Mouse (Mus musculus): ENCODE data around the gene Gm33543. TPM values are rescaled to one million over a fixed set of nuclear protein-coding genes. Genes with fewer than 3 reads are reported as not detected.

The Gm33543 gene
- polyA plus RNA-seq, 1 experiment from 2014 or later: not detected

DNA sequence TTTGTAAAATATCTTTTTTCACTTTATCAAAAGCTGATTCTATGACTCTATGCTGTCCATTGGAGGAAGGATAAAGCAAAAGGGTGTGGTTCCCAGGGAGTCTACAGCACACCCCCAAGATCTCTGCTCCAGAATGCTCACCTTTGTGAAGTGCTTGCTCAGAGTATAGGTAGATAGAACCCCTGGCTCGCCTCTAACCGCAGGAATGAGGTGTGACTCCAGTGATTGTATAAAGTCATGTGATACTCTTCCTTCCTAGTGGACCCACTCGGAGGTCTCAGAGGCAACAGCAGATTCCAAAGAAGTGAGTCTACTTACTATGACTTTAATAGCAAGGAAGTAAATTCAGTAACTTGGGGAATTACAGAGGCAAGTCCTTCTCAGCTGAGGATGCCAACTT lies 19.9 kb upstream of the Gm33543 start:
- Histone ChIP-seq H3K4me3 (ENCODE audit: low read depth, low read length) (no peak overlapping the region), H3K4me1 (replicated peaks; ENCODE audit: control insufficient read depth, insufficient read depth) (0 out of 2 replicates have a peak, but pooled peaks cover 3% of the 10 kb centered on the region), H3K4me2 (replicated peaks; ENCODE audit: low read depth) (no peak overlapping the region), H3K27ac (replicated peaks) (no peak overlapping the region), H3K36me3 (ENCODE audit: control insufficient read depth, insufficient read depth, low read length) (no peaks in the 10 kb centered on the region), H3K9ac (ENCODE audit: low read length) (no peak overlapping the region), H3K27me3 (ENCODE audit: control insufficient read depth, insufficient read depth, low read length) (no peaks in the 10 kb centered on the region), H3K9me3 (ENCODE audit: control insufficient read depth, low read length) (no peaks in the 10 kb centered on the region)
- ATAC-seq (ENCODE audit: low FRiP score, low TSS enrichment): peak; percentile 93
- WGBS: 57% methylated on average over 3 of the region's 3 CpGs
- peak; percentile 67 for DNase-seq (ENCODE audit: low spot score)
- TF ChIP-seq CTCF (IDR thresholded peaks at IDR 0.05; ENCODE audit: low read depth) (no peak), EP300 (optimal IDR thresholded peaks at IDR 0.05) (no peak)

DNA sequence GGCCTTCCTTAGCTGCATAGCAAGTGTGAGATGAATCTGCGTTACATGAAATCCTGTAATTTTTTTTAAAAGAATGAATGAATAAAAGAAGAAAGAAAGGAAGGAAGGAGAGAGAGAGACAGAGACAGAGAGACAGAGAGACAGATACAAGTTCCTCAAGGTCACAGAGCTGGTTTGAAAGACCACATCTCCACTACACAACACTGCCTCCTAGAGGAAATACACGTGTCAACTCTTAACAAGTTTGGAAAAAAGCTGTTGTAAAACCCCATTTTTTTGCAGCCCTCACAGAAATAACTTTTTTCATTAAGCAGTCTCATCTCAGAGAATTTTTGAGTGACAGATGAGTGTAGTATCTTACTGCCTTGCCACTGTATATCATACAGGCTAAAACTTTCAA lies 15.4 kb upstream of the Gm33543 start:
- Histone ChIP-seq H3K9me3 (ENCODE audit: control insufficient read depth, low read length) (no peaks in the 10 kb centered on the region), H3K4me3 (ENCODE audit: low read depth, low read length) (no peak overlapping the region), H3K4me1 (replicated peaks; ENCODE audit: control insufficient read depth, insufficient read depth) (no peaks in the 10 kb centered on the region), H3K4me2 (replicated peaks; ENCODE audit: low read depth) (no peak overlapping the region), H3K36me3 (ENCODE audit: control insufficient read depth, insufficient read depth, low read length) (no peaks in the 10 kb centered on the region), H3K9ac (ENCODE audit: low read length) (no peak overlapping the region), H3K27me3 (ENCODE audit: control insufficient read depth, insufficient read depth, low read length) (no peaks in the 10 kb centered on the region), H3K27ac (replicated peaks) (no peak overlapping the region)
- TF ChIP-seq EP300 (optimal IDR thresholded peaks at IDR 0.05): no peak
- peak; percentile 85 for TF ChIP-seq CTCF (IDR thresholded peaks at IDR 0.05; ENCODE audit: low read depth)
- WGBS: 32% methylated on average over 2 of the region's 2 CpGs
- ATAC-seq (ENCODE audit: low FRiP score, low TSS enrichment) (no peak), DNase-seq (ENCODE audit: low spot score) (no peak)

GRCm38 (mm10) chr10:95855411-95855810 lies 12.7 kb upstream of the Gm33543 start:
- no peak for ATAC-seq (ENCODE audit: low FRiP score, low TSS enrichment)

DNA sequence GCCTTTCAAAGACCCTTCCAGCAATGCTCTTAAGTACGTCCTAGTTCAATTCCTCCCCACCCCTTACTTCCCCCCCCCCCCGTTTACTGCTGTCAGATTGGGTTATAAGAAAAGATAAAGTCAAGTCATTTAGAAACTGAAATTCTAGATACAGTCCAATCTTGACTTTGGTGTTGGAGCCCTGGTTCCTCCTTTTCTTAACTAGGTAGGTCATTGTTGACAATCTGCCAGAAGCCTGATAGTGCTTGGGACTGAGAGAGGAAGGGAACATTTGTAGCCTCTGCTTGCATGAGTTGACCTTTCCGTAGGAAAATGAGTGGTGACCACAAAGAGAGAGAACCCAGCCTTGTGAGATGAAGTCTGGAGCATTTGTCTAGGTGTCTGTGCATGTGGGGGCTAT lies 7.8 kb upstream of the Gm33543 start:
- no peaks in the 10 kb centered on the region for H3K9me3 ChIP-seq (ENCODE audit: control insufficient read depth, low read length)
- no peak overlapping the region for H3K4me3 ChIP-seq (ENCODE audit: low read depth, low read length)
- no peaks in the 10 kb centered on the region for H3K4me1 ChIP-seq (replicated peaks; ENCODE audit: control insufficient read depth, insufficient read depth)
- no peak overlapping the region for H3K9ac ChIP-seq (ENCODE audit: low read length)
- H3K27me3 ChIP-seq (ENCODE audit: control insufficient read depth, insufficient read depth, low read length): no peaks in the 10 kb centered on the region
- no peak for DNase-seq (ENCODE audit: low spot score)
- 51% methylated on average over 3 of the region's 3 CpGs for WGBS
- no peak overlapping the region for H3K4me2 ChIP-seq (replicated peaks; ENCODE audit: low read depth)
- H3K36me3 ChIP-seq (ENCODE audit: control insufficient read depth, insufficient read depth, low read length): no peaks in the 10 kb centered on the region
- ATAC-seq (ENCODE audit: low FRiP score, low TSS enrichment): no peak
- TF ChIP-seq EP300 (optimal IDR thresholded peaks at IDR 0.05): no peak
- no peak for TF ChIP-seq CTCF (IDR thresholded peaks at IDR 0.05; ENCODE audit: low read depth)
- H3K27ac ChIP-seq (replicated peaks): no peak overlapping the region

More at GRCm38 (mm10) chr10:95855411-95855810, 12.7 kb upstream of the Gm33543 start:
- Histone ChIP-seq H3K36me3 (ENCODE audit: control insufficient read depth, insufficient read depth, low read length) (no peaks in the 10 kb centered on the region), H3K4me3 (ENCODE audit: low read depth, low read length) (no peak overlapping the region), H3K9ac (ENCODE audit: low read length) (no peak overlapping the region), H3K27me3 (ENCODE audit: control insufficient read depth, insufficient read depth, low read length) (no peaks in the 10 kb centered on the region), H3K9me3 (ENCODE audit: control insufficient read depth, low read length) (no peaks in the 10 kb centered on the region), H3K4me1 (replicated peaks; ENCODE audit: control insufficient read depth, insufficient read depth) (no peaks in the 10 kb centered on the region), H3K27ac (replicated peaks) (no peak overlapping the region), H3K4me2 (replicated peaks; ENCODE audit: low read depth) (no peak overlapping the region)
- DNase-seq (ENCODE audit: low spot score): no peak
- TF ChIP-seq CTCF (IDR thresholded peaks at IDR 0.05; ENCODE audit: low read depth): no peak
- TF ChIP-seq EP300 (optimal IDR thresholded peaks at IDR 0.05): no peak
- WGBS: 93% methylated on average over 6 of the region's 6 CpGs

DNA sequence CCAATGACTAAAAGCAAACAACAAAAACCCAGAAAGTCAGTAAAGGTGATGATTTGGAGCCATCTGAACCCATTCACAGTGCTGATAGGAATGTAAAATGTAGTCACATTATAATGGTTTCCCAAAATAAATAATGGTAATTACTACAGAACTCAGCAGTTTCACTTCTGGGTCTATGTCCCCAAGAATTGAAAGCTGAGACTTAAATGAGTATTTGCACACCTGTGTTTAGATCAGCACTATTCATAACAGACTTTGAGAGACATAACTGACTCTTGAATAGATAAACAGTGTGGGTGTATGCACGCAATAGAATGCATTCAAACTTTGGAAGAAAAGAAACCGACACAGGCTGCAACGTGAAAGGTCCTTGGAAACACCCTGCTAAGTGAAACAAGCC lies 4.0 kb upstream of the Gm33543 start:
- 40% methylated on average over 3 of the region's 3 CpGs for WGBS
- DNase-seq (ENCODE audit: low spot score) (no peak), ATAC-seq (ENCODE audit: low FRiP score, low TSS enrichment) (no peak)
- Histone ChIP-seq H3K9me3 (ENCODE audit: control insufficient read depth, low read length) (no peaks in the 10 kb centered on the region), H3K4me2 (replicated peaks; ENCODE audit: low read depth) (no peak overlapping the region), H3K27me3 (ENCODE audit: control insufficient read depth, insufficient read depth, low read length) (no peaks in the 10 kb centered on the region), H3K27ac (replicated peaks) (no peak overlapping the region), H3K36me3 (ENCODE audit: control insufficient read depth, insufficient read depth, low read length) (no peaks in the 10 kb centered on the region), H3K9ac (ENCODE audit: low read length) (no peak overlapping the region), H3K4me1 (replicated peaks; ENCODE audit: control insufficient read depth, insufficient read depth) (no peaks in the 10 kb centered on the region), H3K4me3 (ENCODE audit: low read depth, low read length) (no peak overlapping the region)
- TF ChIP-seq CTCF (IDR thresholded peaks at IDR 0.05; ENCODE audit: low read depth) (no peak), EP300 (optimal IDR thresholded peaks at IDR 0.05) (no peak)

DNA sequence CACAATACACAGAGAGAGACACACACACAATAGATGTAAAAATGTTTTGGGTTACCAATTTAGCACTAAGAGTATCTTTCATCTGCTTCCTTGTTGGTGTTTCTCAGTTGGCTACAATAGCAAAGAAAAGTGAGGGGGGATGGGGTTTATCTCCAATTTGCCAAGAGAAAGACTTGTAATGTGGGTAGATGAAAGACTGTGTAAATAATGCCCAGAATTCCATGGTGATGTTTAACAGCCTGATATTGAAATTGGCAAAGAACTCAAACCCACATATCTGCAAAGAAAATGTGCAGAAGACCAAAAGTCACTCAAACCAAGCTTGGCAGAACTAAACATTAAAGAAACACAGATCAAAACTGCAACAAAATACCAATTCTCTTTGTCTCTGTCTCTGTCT lies 3.6 kb upstream of the Gm33543 start:
- no peak overlapping the region for H3K4me2 ChIP-seq (replicated peaks; ENCODE audit: low read depth)
- no peaks in the 10 kb centered on the region for H3K9me3 ChIP-seq (ENCODE audit: control insufficient read depth, low read length)
- TF ChIP-seq CTCF (IDR thresholded peaks at IDR 0.05; ENCODE audit: low read depth): no peak
- TF ChIP-seq EP300 (optimal IDR thresholded peaks at IDR 0.05): no peak
- no peak overlapping the region for H3K9ac ChIP-seq (ENCODE audit: low read length)
- no peaks in the 10 kb centered on the region for H3K4me1 ChIP-seq (replicated peaks; ENCODE audit: control insufficient read depth, insufficient read depth)
- ATAC-seq (ENCODE audit: low FRiP score, low TSS enrichment): no peak
- no peak overlapping the region for H3K4me3 ChIP-seq (ENCODE audit: low read depth, low read length)
- no peaks in the 10 kb centered on the region for H3K36me3 ChIP-seq (ENCODE audit: control insufficient read depth, insufficient read depth, low read length)
- H3K27me3 ChIP-seq (ENCODE audit: control insufficient read depth, insufficient read depth, low read length): no peaks in the 10 kb centered on the region
- DNase-seq (ENCODE audit: low spot score): no peak
- H3K27ac ChIP-seq (replicated peaks): no peak overlapping the region

Data from stomach, postnatal 0 days (tissue).